Mouse (Mus musculus) intestine, embryonic 15.5 days (tissue): ENCODE measurements around the gene Vmn2r20. TPM values are rescaled to one million over a fixed set of nuclear protein-coding genes. Genes with fewer than 3 reads are reported as not detected.
"Not testable (repeated sequence)": the region's sequence is repeated elsewhere in the genome, so short reads cannot be mapped to it uniquely, and the experiment has no call there.

ENCODE experiments used
- ATAC-seq: fragments of 200-750 bp; cut with Nextera tagmentation; 2 replicates; pipeline ENCODE4 v1.8.0; 2017; ENCODE audit warnings: moderate TSS enrichment, moderate library complexity
- H3K27ac ChIP-seq: fragments of 300-500 bp; sonication (generic); 2 replicates; pipeline ENCODE4 v1.5.1; 2015; ENCODE audit warnings: mild to moderate bottlenecking, inconsistent platforms
- H3K27me3 ChIP-seq: fragments of 300-500 bp; sonication (generic); replicated peaks from 2 replicates; pipeline ENCODE4 v1.6.1; 2015; ENCODE audit warnings: inconsistent platforms
- H3K36me3 ChIP-seq: fragments of 300-500 bp; sonication (generic); 2 replicates; pipeline ENCODE4 v1.6.1; 2015; ENCODE audit warnings: inconsistent platforms
- H3K4me1 ChIP-seq: fragments of 300-500 bp; sonication (generic); replicated peaks from 2 replicates; pipeline ENCODE4 v1.6.1; 2015; ENCODE audit warnings: inconsistent platforms
- H3K4me2 ChIP-seq: fragments of 300-500 bp; sonication (generic); replicated peaks from 2 replicates; pipeline ENCODE4 v1.6.1; 2015; ENCODE audit warnings: mild to moderate bottlenecking, inconsistent platforms
- H3K4me3 ChIP-seq: fragments of 300-500 bp; sonication (generic); replicated peaks from 2 replicates; pipeline ENCODE4 v1.5.1; 2015; ENCODE audit warnings: inconsistent platforms
- H3K9ac ChIP-seq: fragments of 300-500 bp; sonication (generic); 2 replicates; pipeline ENCODE4 v1.6.1; 2015; ENCODE audit warnings: inconsistent platforms
- H3K9me3 ChIP-seq: fragments of 300-500 bp; sonication (generic); 2 replicates; pipeline ENCODE4 v1.6.1; 2016; ENCODE audit warnings: inconsistent platforms
- WGBS: fragments of 180-500 bp; shearing (Covaris S2); methylation state at CpG from one replicate; pipeline ENCODE4 v1.1.7; 2015; 5-methylcytosine and 5-hydroxymethylcytosine counted together
- polyA plus RNA-seq: library from polyadenylated mRNA; unstranded; fragments of >200 nt; fragmentation: Nextera tagmentation; extraction: Ambion mirVana; gene quantifications from 2 replicates; pipeline ENCODE4 v1.2.1, GENCODE M21; 2015

Gene Vmn2r20
- not detected in 2 replicates for polyA plus RNA-seq

DNA sequence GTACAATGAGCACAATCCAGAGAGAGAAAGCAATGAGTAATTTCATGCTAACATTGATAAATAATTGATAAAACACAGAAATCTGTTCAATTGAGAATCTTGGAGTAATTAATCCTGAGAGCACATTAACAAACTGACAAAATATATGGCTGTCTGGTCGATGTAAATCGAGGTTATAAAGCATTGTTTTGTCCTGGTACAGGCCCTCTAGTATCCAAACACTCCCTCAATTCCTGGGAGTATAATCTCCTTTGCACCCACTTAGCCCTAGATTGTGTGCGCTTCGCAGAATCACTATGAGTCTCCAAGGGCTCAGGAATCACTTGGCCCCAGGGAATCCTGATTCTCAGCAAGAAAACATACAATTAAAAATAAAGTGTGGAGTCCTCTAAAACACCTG lies at the start of gene Vmn2r20:
Vmn2r20 (minus strand) TSS at position 101 of the 400 bp plus-strand sequence.
- not testable (repeated sequence) for H3K27me3 ChIP-seq, H3K4me1 ChIP-seq, H3K9me3 ChIP-seq, H3K27ac ChIP-seq, H3K4me2 ChIP-seq, ATAC-seq, H3K36me3 ChIP-seq, H3K9ac ChIP-seq, H3K4me3 ChIP-seq
- no CpG with 5 or more reads among the region's 4 CpGs for WGBS

DNA sequence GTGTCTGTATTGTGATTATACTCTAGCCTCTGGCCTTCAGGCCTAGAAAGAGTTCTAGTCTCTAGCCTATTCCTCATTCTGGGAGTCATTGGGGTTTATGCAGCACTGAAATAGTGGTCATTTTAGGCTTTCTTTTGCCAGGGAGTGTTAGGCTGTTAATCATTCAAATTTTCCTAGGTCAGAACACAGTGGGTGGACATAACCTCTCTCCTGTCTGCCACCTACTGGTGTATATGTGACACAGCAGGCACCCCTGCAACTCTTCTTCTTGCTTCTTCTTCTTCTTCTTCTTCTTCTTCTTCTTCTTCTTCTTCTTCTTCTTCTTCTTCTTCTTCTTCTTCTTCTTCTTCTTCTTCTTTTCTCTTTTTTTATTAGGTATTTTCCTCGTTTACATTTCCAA lies 6.5 kb upstream of the Vmn2r20 start:
- H3K4me3 ChIP-seq, H3K27me3 ChIP-seq, ATAC-seq, H3K36me3 ChIP-seq, H3K4me1 ChIP-seq, H3K9me3 ChIP-seq, H3K27ac ChIP-seq, H3K4me2 ChIP-seq, H3K9ac ChIP-seq: not testable (repeated sequence)
- WGBS, result no CpG with 5 or more reads among the region's 1 CpGs

DNA sequence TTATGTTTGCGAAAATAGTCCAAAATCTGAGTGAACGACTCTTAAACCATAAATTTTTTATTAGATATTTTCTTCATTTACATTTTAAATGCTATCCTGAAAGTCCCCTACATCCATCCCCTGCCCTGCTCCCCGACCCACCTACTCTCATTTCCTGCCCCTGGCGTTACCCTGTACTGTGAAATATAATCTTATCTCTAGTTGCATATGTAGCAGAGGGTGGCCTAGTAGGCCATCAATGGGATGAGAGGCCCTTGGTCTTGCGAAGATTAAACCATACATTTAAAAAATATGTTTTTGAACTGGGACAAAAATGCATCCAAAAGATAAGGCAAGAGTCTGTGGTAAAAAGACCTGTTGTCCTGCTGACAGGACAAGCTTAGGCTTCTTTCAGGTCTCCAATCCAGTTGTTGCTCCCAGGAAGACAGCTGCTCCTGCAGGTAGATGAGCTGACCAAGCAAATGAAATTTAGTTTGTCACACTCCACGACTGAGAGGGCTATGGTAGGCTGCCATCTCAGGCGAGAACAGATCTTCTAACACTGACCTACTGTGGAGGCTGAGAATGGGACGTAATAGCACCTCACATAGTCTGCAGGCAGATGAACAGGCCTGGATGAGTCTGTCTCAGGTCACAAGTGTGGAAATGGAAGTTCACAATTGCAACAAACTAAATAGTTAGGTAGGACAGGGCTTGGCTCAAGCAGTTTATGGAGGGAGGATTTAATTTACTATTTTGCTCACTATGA lies 10.8 kb downstream of the Vmn2r20 start:
- not testable (repeated sequence) for ATAC-seq, H3K27me3 ChIP-seq, H3K4me3 ChIP-seq, H3K9me3 ChIP-seq, H3K36me3 ChIP-seq, H3K27ac ChIP-seq, H3K9ac ChIP-seq, H3K4me2 ChIP-seq, H3K4me1 ChIP-seq
- WGBS, result no CpG with 5 or more reads among the region's 8 CpGs

DNA sequence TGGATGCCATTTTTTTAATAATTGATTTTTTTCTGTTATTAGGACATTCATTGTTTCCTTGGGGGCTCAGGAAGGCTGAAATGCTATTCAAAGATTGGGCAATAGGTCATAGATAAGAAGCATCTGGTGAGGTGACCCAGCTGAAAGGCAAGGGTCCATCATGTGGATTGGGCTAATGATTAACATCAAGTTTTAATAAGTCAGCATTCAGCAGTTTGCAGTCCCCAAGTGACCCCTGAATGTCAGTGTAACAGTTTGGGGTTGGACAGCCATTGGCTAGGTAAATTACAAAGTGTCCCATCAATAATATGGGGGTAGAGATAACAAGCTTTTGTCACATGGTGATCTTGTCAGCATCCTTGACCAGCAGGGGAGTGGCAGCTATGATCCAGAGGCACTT lies 29.1 kb downstream of the Vmn2r20 start:
- not testable (repeated sequence) for H3K4me1 ChIP-seq, ATAC-seq, H3K27ac ChIP-seq, H3K36me3 ChIP-seq, H3K9me3 ChIP-seq, H3K9ac ChIP-seq, H3K27me3 ChIP-seq, H3K4me3 ChIP-seq, H3K4me2 ChIP-seq

DNA sequence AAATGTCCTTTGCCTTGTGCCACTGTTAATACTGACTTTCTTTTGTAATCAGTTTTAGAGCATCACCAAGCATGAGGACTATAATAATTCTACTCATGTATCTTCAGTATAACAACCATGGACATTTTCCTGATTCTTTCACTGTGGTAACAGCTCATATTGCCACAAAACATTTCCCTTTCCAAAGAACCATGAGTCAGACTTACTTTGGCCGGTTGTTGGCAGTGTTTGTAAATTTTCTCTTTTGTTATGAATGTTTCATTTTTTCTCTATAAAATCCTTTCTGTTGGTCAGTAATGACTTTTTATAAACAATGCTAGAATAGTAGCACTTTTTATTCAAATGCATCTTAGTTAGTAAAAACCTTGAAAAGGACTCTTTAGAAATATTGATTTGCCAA lies 71.8 kb downstream of the Vmn2r20 start:
- H3K27ac ChIP-seq, result no peak overlapping the region
- H3K9ac ChIP-seq, result no peak overlapping the region
- H3K36me3 ChIP-seq, result no peaks in the 10 kb centered on the region
- ATAC-seq, result no peak
- no peaks in the 10 kb centered on the region for H3K4me1 ChIP-seq
- H3K9me3 ChIP-seq, result no peaks in the 10 kb centered on the region
- 81% methylated on average over 1 of the region's 1 CpGs for WGBS
- H3K4me2 ChIP-seq, result no peak overlapping the region
- H3K4me3 ChIP-seq, result no peak overlapping the region
- no peaks in the 10 kb centered on the region for H3K27me3 ChIP-seq

DNA sequence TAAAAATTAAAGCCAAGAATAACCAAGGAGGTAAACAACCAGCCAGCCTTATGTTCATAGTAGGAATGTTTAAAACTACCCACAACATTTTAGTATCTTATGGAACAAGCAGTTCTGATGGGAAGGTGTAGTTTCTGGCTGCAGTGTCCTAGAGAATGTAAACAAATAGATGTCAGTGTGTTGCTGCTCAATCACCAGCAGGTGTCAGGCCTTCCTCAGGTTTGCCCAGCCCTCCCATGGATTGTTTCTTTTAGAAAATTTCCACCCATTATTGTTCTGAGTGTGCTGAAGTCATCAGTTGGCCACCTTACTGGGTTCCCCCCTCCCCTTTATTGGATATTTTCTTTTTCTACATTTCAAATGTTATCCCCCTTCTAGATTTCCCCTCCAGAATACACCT lies 77.8 kb downstream of the Vmn2r20 start:
- no peaks in the 10 kb centered on the region for H3K36me3 ChIP-seq

DNA sequence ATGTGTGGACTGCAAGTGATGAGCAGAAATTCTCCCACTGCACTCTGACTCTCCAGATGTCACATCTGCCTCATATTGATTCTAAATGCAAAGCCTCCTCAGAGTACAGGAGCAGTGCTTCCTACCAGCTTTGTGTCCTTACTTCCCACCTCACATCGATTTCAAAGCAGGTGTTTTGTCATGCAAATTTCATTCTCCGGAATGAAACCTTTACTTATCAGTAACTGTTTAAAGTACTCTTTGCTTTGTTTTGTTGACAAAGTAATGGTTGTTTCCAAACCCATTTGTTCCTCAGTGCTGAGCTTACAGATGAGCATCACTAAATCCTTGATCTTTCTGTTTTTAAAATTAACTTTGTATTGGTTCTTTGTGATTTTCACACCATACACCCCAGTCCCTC lies 85.4 kb downstream of the Vmn2r20 start:
- no peak for ATAC-seq
- no peak overlapping the region for H3K9ac ChIP-seq
- H3K27me3 ChIP-seq, result no peaks in the 10 kb centered on the region
- no peak overlapping the region for H3K27ac ChIP-seq
- H3K9me3 ChIP-seq, result no peaks in the 10 kb centered on the region
- H3K36me3 ChIP-seq, result no peaks in the 10 kb centered on the region
- 35% methylated on average over 2 of the region's 2 CpGs for WGBS
- no peak overlapping the region for H3K4me3 ChIP-seq
- no peak overlapping the region for H3K4me2 ChIP-seq
- no peaks in the 10 kb centered on the region for H3K4me1 ChIP-seq

More for the DNA sequence above, 77.8 kb downstream of the Vmn2r20 start:
- no peak overlapping the region for H3K27ac ChIP-seq
- H3K9ac ChIP-seq, result no peak overlapping the region
- H3K4me3 ChIP-seq, result no peak overlapping the region
- no peaks in the 10 kb centered on the region for H3K4me1 ChIP-seq
- H3K27me3 ChIP-seq, result no peaks in the 10 kb centered on the region
- no peaks in the 10 kb centered on the region for H3K9me3 ChIP-seq
- H3K4me2 ChIP-seq, result no peak overlapping the region
- no peak for ATAC-seq

Other genes starting within 250 kb of the Vmn2r20 start
- not detected in 2 replicates for gene Clec4b2, start 245.2 kb downstream of the Vmn2r20 start, polyA plus RNA-seq
- 5.1 and 5.7 TPM in 2 replicates for gene Clec4n, start 188.3 kb downstream of the Vmn2r20 start, polyA plus RNA-seq
- 0.18 TPM in 1 of 2 replicates, not detected in the other for gene Clec4d, start 156.0 kb downstream of the Vmn2r20 start, polyA plus RNA-seq
- not detected in 2 replicates for gene Clec4e, start 128.2 kb downstream of the Vmn2r20 start, polyA plus RNA-seq
- not detected in 2 replicates for gene Vmn2r19, start 109.8 kb downstream of the Vmn2r20 start, polyA plus RNA-seq
- not detected in 2 replicates for gene Vmn2r21, start 115.3 kb upstream of the Vmn2r20 start, polyA plus RNA-seq
- gene Vmn2r22, start 232.6 kb upstream of the Vmn2r20 start, polyA plus RNA-seq, result not detected in 2 replicates